Mouse (Mus musculus): ENCODE results near the gene Cfl1. TPM values are rescaled to one million over a fixed set of nuclear protein-coding genes. Genes with fewer than 3 reads are reported as not detected.

The Cfl1 gene
- polyA plus RNA-seq (2015; fragmentation: Nextera tagmentation; extraction: Ambion mirVana) = 1,277 and 1,424 TPM in 2 replicates

GRCm38 (mm10) chr19:5490313-5490897 is at the start of gene Cfl1:
Cfl1 (plus strand) TSS chr19:5490455.

GRCm38 (mm10) chr19:5447515-5448353 is 42.5 kb upstream of the Cfl1 start, which contains the start of gene Fosl1:
Fosl1 (plus strand) TSS chr19:5447547.

GRCm38 (mm10) chr19:5457746-5458442 is 32.4 kb upstream of the Cfl1 start, which contains the start of gene Ccdc85b:
Ccdc85b (minus strand) TSS chr19:5457894.

GRCm38 (mm10) chr19:5460465-5460911 is 29.8 kb upstream of the Cfl1 start, which contains the start of gene Fibp:
Fibp (plus strand) TSS chr19:5460615.

GRCm38 (mm10) chr19:5468374-5468773 is 21.9 kb upstream of the Cfl1 start, which contains the start of gene Ctsw:
Ctsw (minus strand) TSS chr19:5468507.

GRCm38 (mm10) chr19:5473720-5474119 is 16.5 kb upstream of the Cfl1 start, which contains the start of gene Efemp2:
Efemp2 (plus strand) TSS chr19:5473954.

GRCm38 (mm10) chr19:5487768-5488550 is 2.3 kb upstream of the Cfl1 start, which contains the start of gene Mus81:
Mus81 (minus strand) TSS chr19:5488402.

GRCm38 (mm10) chr19:5503687-5504086 is 13.4 kb downstream of the Cfl1 start, which contains the start of gene 1700020D05Rik:
1700020D05Rik (minus strand) TSS chr19:5503787.

GRCm38 (mm10) chr19:5510031-5511026 is 20.1 kb downstream of the Cfl1 start, which contains the start of gene Snx32:
Snx32 (minus strand) TSS chr19:5510538.

Other genes starting within 250 kb of the Cfl1 start
- gene Pacs1, start 217.3 kb upstream of the Cfl1 start, polyA plus RNA-seq (2015; fragmentation: Nextera tagmentation; extraction: Ambion mirVana) = 13.0 and 16.0 TPM in 2 replicates
- 149 and 197 TPM in 2 replicates for gene Sf3b2, start 195.0 kb upstream of the Cfl1 start, polyA plus RNA-seq (2015; fragmentation: Nextera tagmentation; extraction: Ambion mirVana)
- 0.55 and 1.7 TPM in 2 replicates for gene Gal3st3, start 192.1 kb upstream of the Cfl1 start, polyA plus RNA-seq (2015; fragmentation: Nextera tagmentation; extraction: Ambion mirVana)
- gene Catsper1, start 154.7 kb upstream of the Cfl1 start, polyA plus RNA-seq (2015; fragmentation: Nextera tagmentation; extraction: Ambion mirVana) = not detected in 2 replicates
- 3.2 and 5.0 TPM in 2 replicates for gene Cst6, start 140.9 kb upstream of the Cfl1 start, polyA plus RNA-seq (2015; fragmentation: Nextera tagmentation; extraction: Ambion mirVana)
- gene Eif1ad, start 123.7 kb upstream of the Cfl1 start, polyA plus RNA-seq (2015; fragmentation: Nextera tagmentation; extraction: Ambion mirVana) = 23.8 and 31.0 TPM in 2 replicates
- gene Banf1, start 123.3 kb upstream of the Cfl1 start, polyA plus RNA-seq (2015; fragmentation: Nextera tagmentation; extraction: Ambion mirVana) = 194 and 261 TPM in 2 replicates
- gene Sart1, start 101.8 kb upstream of the Cfl1 start, polyA plus RNA-seq (2015; fragmentation: Nextera tagmentation; extraction: Ambion mirVana) = 36.8 and 43.5 TPM in 2 replicates
- gene Tsga10ip, start 87.9 kb upstream of the Cfl1 start, polyA plus RNA-seq (2015; fragmentation: Nextera tagmentation; extraction: Ambion mirVana) = not detected in 2 replicates
- 284 and 285 TPM in 2 replicates for gene Drap1, start 65.5 kb upstream of the Cfl1 start, polyA plus RNA-seq (2015; fragmentation: Nextera tagmentation; extraction: Ambion mirVana)
- gene AI837181, start 65.3 kb upstream of the Cfl1 start, polyA plus RNA-seq (2015; fragmentation: Nextera tagmentation; extraction: Ambion mirVana) = 42.0 and 47.6 TPM in 2 replicates
- not detected in 2 replicates for gene Fosl1, start 42.9 kb upstream of the Cfl1 start, polyA plus RNA-seq (2015; fragmentation: Nextera tagmentation; extraction: Ambion mirVana)
- gene Ccdc85b, start 32.6 kb upstream of the Cfl1 start, polyA plus RNA-seq (2015; fragmentation: Nextera tagmentation; extraction: Ambion mirVana) = 12.7 and 16.2 TPM in 2 replicates
- gene Fibp, start 29.8 kb upstream of the Cfl1 start, polyA plus RNA-seq (2015; fragmentation: Nextera tagmentation; extraction: Ambion mirVana) = 92.0 and 126 TPM in 2 replicates
- gene Ctsw, start 21.9 kb upstream of the Cfl1 start, polyA plus RNA-seq (2015; fragmentation: Nextera tagmentation; extraction: Ambion mirVana) = 0.36 and 1.1 TPM in 2 replicates
- 77.3 and 88.0 TPM in 2 replicates for gene Efemp2, start 16.5 kb upstream of the Cfl1 start, polyA plus RNA-seq (2015; fragmentation: Nextera tagmentation; extraction: Ambion mirVana)
- 18.1 and 22.0 TPM in 2 replicates for gene Mus81, start 2.1 kb upstream of the Cfl1 start, polyA plus RNA-seq (2015; fragmentation: Nextera tagmentation; extraction: Ambion mirVana)
- gene 1700020D05Rik, start 13.3 kb downstream of the Cfl1 start, polyA plus RNA-seq (2015; fragmentation: Nextera tagmentation; extraction: Ambion mirVana) = not detected in 2 replicates
- gene Snx32, start 20.1 kb downstream of the Cfl1 start, polyA plus RNA-seq (2015; fragmentation: Nextera tagmentation; extraction: Ambion mirVana) = 14.4 and 16.0 TPM in 2 replicates
- 0.36 and 0.41 TPM in 2 replicates for gene Ovol1, start 70.2 kb downstream of the Cfl1 start, polyA plus RNA-seq (2015; fragmentation: Nextera tagmentation; extraction: Ambion mirVana)
- gene Ap5b1, start 77.6 kb downstream of the Cfl1 start, polyA plus RNA-seq (2015; fragmentation: Nextera tagmentation; extraction: Ambion mirVana) = 1.0 and 4.3 TPM in 2 replicates
- 189 and 232 TPM in 2 replicates for gene Rnaseh2c, start 111.4 kb downstream of the Cfl1 start, polyA plus RNA-seq (2015; fragmentation: Nextera tagmentation; extraction: Ambion mirVana)
- gene Kat5, start 119.8 kb downstream of the Cfl1 start, polyA plus RNA-seq (2015; fragmentation: Nextera tagmentation; extraction: Ambion mirVana) = 42.7 and 55.8 TPM in 2 replicates
- gene Rela, start 147.0 kb downstream of the Cfl1 start, polyA plus RNA-seq (2015; fragmentation: Nextera tagmentation; extraction: Ambion mirVana) = 32.7 and 55.1 TPM in 2 replicates
- 23.6 and 38.7 TPM in 2 replicates for gene Sipa1, start 173.3 kb downstream of the Cfl1 start, polyA plus RNA-seq (2015; fragmentation: Nextera tagmentation; extraction: Ambion mirVana)
- 20.8 and 28.6 TPM in 2 replicates for gene Map3k11, start 198.3 kb downstream of the Cfl1 start, polyA plus RNA-seq (2015; fragmentation: Nextera tagmentation; extraction: Ambion mirVana)
- gene Pcnx3, start 198.5 kb downstream of the Cfl1 start, polyA plus RNA-seq (2015; fragmentation: Nextera tagmentation; extraction: Ambion mirVana) = 8.7 and 15.1 TPM in 2 replicates
- gene Kcnk7, start 213.9 kb downstream of the Cfl1 start, polyA plus RNA-seq (2015; fragmentation: Nextera tagmentation; extraction: Ambion mirVana) = 0.33 and 0.57 TPM in 2 replicates
- gene Ehbp1l1, start 235.9 kb downstream of the Cfl1 start, polyA plus RNA-seq (2015; fragmentation: Nextera tagmentation; extraction: Ambion mirVana) = 20.3 and 23.5 TPM in 2 replicates
- 86.7 and 91.8 TPM in 2 replicates for gene Fam89b, start 239.2 kb downstream of the Cfl1 start, polyA plus RNA-seq (2015; fragmentation: Nextera tagmentation; extraction: Ambion mirVana)